Mouse (Mus musculus): ENCODE data around the gene Hephl1.
"Not testable (repeated sequence)": the region's sequence is repeated elsewhere in the genome, so short reads cannot be mapped to it uniquely, and the experiment has no call there.

The Hephl1 gene

GRCm38 (mm10) chr9:15112008-15112407, at the start of gene Hephl1:
Hephl1 (minus strand) TSS chr9:15112108.
- ChIA-PET CTCF (no interaction called here), POLR2A (no interaction called here)

GRCm38 (mm10) chr9:15149246-15149926, 37.5 kb upstream of the Hephl1 start:
- CTCF ChIA-PET, result no interaction called here
- POLR2A ChIA-PET, result interaction anchor here in 2 of 4 experiments (0.6 kb wide), 2 partner anchors 365 to 410 kb away, joined by 4 to 5 read pairs; no protein-coding TSS in a partner anchor

GRCm38 (mm10) chr9:15140546-15140945, 28.6 kb upstream of the Hephl1 start:
- ChIA-PET POLR2A (no interaction called here), CTCF (no interaction called here)

- POLR2A ChIA-PET, result no interaction called here
- CTCF ChIA-PET, result no interaction called here
Measured at GRCm38 (mm10) chr9:15125897-15126296, 14.0 kb upstream of the Hephl1 start.

- ChIA-PET POLR2A (interaction anchor here in 1 of 4 experiments (0.6 kb wide), 1 partner anchor 275 kb away, joined by 3 read pairs; no protein-coding TSS in a partner anchor), CTCF (interaction anchor here in 1 of 4 experiments (1.6 to 2.1 kb wide), 2 partner anchors 89 to 107 kb away, joined by 3 to 4 read pairs; no protein-coding TSS in a partner anchor)
Measured at GRCm38 (mm10) chr9:15122431-15122830, 10.5 kb upstream of the Hephl1 start.

GRCm38 (mm10) chr9:15120841-15121358, 9.0 kb upstream of the Hephl1 start:
- POLR2A ChIA-PET, result interaction anchor here in 1 of 4 experiments (1.0 kb wide), 2 partner anchors 11 to 185 kb away, joined by 3 to 5 read pairs; partner anchors contain the start of gene Taf1d

GRCm38 (mm10) chr9:15120209-15120608, 8.3 kb upstream of the Hephl1 start:
- POLR2A ChIA-PET, result interaction anchor here (0.7 to 1.1 kb wide), 11 partner anchors 10 to 197 kb away, joined by 3 to 14 read pairs (median 3); partner anchors contain the start of genes Taf1d (in 3 of the 4), 4931406C07Rik (in 2 of the 4) and Panx1 (in 2 of the 4)
- CTCF ChIA-PET, result interaction anchor here in 3 of 4 experiments (0.7 to 1.7 kb wide), 13 partner anchors 30 to 421 kb away, joined by 3 to 7 read pairs (median 4); no protein-coding TSS in a partner anchor

More at GRCm38 (mm10) chr9:15120841-15121358, 9.0 kb upstream of the Hephl1 start:
- CTCF ChIA-PET, result interaction anchor here (0.6 to 2.1 kb wide), 15 partner anchors 20 to 286 kb away, joined by 3 to 7 read pairs (median 3); no protein-coding TSS in a partner anchor

- ChIA-PET POLR2A (interaction anchor here (0.7 to 1.1 kb wide), 10 partner anchors 9 to 198 kb away, joined by 3 to 14 read pairs (median 3); partner anchors contain the start of genes 4931406C07Rik (in 2 of the 4), Panx1 (in 2 of the 4) and Taf1d (in 2 of the 4)), CTCF (interaction anchor here in 3 of 4 experiments (0.7 to 1.7 kb wide), 8 partner anchors 31 to 421 kb away, joined by 3 to 6 read pairs (median 4); no protein-coding TSS in a partner anchor)
Measured at GRCm38 (mm10) chr9:15119515-15119914, 7.6 kb upstream of the Hephl1 start.

GRCm38 (mm10) chr9:15116165-15116564, 4.3 kb upstream of the Hephl1 start:
- POLR2A ChIA-PET, result no interaction called here
- CTCF ChIA-PET, result no interaction called here

- CTCF ChIA-PET, result no interaction called here
- POLR2A ChIA-PET, result no interaction called here
Measured at GRCm38 (mm10) chr9:15114102-15114501, 2.2 kb upstream of the Hephl1 start.

- ChIA-PET CTCF (no interaction called here), POLR2A (no interaction called here)
Measured at GRCm38 (mm10) chr9:15108101-15108500, 3.8 kb downstream of the Hephl1 start.

GRCm38 (mm10) chr9:15105136-15105535, 6.8 kb downstream of the Hephl1 start:
- ChIA-PET POLR2A (no interaction called here), CTCF (no interaction called here)

GRCm38 (mm10) chr9:15103579-15104300, 8.2 kb downstream of the Hephl1 start:
- ChIA-PET POLR2A (interaction anchor here in 1 of 4 experiments (0.6 kb wide), 1 partner anchor 447 kb away, joined by 4 read pairs; no protein-coding TSS in a partner anchor), CTCF (no interaction called here)

- ChIA-PET POLR2A (no interaction called here), CTCF (interaction anchor here in 1 of 4 experiments (0.5 to 1.6 kb wide), 3 partner anchors 20 to 174 kb away, joined by 3 to 4 read pairs (median 3); no protein-coding TSS in a partner anchor)
Measured at GRCm38 (mm10) chr9:15101531-15102161, 10.3 kb downstream of the Hephl1 start.

- CTCF ChIA-PET, POLR2A ChIA-PET: not testable (repeated sequence)
Measured at GRCm38 (mm10) chr9:15098421-15098820, 13.5 kb downstream of the Hephl1 start.

GRCm38 (mm10) chr9:15097172-15097571, 14.7 kb downstream of the Hephl1 start:
- POLR2A ChIA-PET, result no interaction called here

GRCm38 (mm10) chr9:15096161-15096560, 15.7 kb downstream of the Hephl1 start:
- CTCF ChIA-PET, result no interaction called here
- POLR2A ChIA-PET, result interaction anchor here in 1 of 4 experiments (0.6 kb wide), 1 partner anchor 291 kb away, joined by 3 read pairs; no protein-coding TSS in a partner anchor

More at GRCm38 (mm10) chr9:15097172-15097571, 14.7 kb downstream of the Hephl1 start:
- CTCF ChIA-PET, result no interaction called here

- ChIA-PET CTCF (no interaction called here), POLR2A (no interaction called here)
Measured at GRCm38 (mm10) chr9:15095206-15095605, 16.7 kb downstream of the Hephl1 start.

GRCm38 (mm10) chr9:15068686-15069295, 43.1 kb downstream of the Hephl1 start:
- CTCF ChIA-PET, result interaction anchor here in 1 of 4 experiments (1.0 kb wide), 1 partner anchor 52 kb away, joined by 7 read pairs; no protein-coding TSS in a partner anchor
- POLR2A ChIA-PET, result no interaction called here

Data from embryonic stem cell, embryonic (primary cell).